Mouse (Mus musculus): ENCODE results near the gene Mical1. TPM values are rescaled to one million over a fixed set of nuclear protein-coding genes. Genes with fewer than 3 reads are reported as not detected.

The Mical1 gene
- total RNA-seq, 1 experiment from 2014 or later: 125 TPM

DNA sequence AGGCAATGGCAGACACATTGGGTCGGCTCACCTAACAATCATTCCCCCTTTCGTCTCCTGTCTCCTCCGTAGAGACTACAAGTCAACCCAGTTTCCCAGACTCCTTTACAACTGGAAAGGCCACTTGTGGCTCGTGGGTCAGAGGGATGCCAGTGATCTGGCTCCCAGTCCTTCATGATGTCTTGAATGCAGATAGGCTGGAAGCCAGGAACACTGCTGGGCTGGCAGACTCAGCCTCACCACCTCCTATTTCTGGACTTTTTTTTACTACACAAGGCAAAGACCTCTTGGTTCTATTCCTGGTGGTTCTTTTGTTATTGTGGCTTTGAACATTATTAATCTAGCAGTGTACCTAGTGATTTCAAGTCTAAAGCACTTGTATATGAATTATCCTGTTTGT lies 38.2 kb downstream of the Mical1 start:
- ATAC-seq (replicated peaks; ENCODE audit: insufficient number of reproducible peaks, low FRiP score, low TSS enrichment, poor library complexity, severe bottlenecking): no peak

DNA sequence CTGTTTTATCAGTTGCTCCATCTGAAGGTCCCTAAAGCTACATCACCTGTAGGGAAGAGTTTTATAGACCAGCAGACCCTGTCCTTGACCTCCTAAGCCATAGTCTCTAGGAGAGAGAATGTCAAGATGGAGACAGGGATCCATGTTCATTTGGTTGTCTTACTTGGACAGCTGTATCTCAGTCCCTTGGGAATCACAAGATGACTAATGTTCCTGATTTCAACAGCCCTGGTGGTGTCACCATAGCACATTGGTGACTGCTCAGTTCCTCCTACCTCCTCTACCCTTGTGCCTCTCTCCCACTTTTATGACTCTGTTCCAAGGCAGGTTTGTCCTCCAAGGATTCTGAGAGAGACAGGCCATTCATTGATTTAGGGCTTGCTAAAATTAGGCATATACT lies 38.8 kb downstream of the Mical1 start:
- ATAC-seq (replicated peaks; ENCODE audit: insufficient number of reproducible peaks, low FRiP score, low TSS enrichment, poor library complexity, severe bottlenecking): no peak

DNA sequence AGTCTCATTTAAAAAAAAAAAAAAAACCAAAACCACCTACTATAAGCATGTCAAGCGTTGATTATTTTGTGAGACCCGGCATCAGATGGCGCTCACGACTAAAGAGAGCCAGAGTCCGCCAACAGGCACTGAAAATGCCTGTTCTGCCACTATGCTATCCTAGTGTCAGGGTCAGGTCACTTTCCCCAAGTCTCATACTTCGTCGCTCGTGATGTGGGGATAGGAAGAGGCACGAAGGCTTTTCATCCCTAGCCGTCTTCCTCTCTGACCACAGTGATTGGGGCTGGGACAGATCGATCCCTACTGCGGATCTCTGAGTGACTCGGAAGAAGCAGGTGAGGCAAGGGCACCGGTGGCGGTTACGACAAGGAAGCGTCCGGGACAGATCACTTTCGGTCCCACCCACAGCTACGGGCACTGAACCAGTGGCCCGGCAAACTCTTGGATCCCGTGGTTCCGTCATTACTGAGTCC lies 42.4 kb downstream of the Mical1 start:
- peak; percentile 27 for ATAC-seq (replicated peaks; ENCODE audit: insufficient number of reproducible peaks, low FRiP score, low TSS enrichment, poor library complexity, severe bottlenecking)

DNA sequence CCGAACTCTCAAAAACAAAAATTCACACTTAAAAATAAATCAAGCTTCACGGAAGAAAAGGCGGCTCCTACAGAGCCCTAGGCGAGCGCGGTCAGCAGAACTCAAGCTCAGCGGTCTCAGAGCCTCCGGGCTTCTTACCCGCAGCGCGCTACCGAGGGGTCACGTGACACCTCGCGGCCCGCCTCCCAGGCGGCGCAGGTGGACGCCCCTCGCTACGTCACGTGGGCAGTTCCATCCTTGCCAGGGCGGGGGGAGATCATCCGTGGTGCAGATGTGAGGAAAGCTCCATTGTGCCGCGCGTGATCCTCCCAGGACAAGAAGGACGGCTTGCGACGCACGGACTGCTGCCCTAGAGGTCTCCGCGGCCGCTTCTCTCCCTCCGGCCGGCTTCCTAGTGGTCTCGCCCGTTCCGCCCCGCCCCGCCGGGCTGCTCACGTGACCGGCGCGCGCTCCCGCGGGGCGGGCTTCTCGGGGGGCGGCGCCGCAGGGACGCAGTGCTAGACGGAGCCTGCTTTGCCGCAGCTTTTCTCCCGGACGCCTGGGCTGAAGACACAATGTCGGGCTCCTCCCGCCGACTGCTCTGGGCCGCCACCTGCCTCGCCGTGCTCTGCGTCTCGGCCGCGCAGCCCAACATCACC lies 43.0 kb downstream of the Mical1 start, which contains the start of gene Cd164:
Gene Cd164, plus strand, starts transcription at position 434 of the 638 bp plus-strand sequence.
- ATAC-seq (replicated peaks; ENCODE audit: insufficient number of reproducible peaks, low FRiP score, low TSS enrichment, poor library complexity, severe bottlenecking): peak; percentile 73

DNA sequence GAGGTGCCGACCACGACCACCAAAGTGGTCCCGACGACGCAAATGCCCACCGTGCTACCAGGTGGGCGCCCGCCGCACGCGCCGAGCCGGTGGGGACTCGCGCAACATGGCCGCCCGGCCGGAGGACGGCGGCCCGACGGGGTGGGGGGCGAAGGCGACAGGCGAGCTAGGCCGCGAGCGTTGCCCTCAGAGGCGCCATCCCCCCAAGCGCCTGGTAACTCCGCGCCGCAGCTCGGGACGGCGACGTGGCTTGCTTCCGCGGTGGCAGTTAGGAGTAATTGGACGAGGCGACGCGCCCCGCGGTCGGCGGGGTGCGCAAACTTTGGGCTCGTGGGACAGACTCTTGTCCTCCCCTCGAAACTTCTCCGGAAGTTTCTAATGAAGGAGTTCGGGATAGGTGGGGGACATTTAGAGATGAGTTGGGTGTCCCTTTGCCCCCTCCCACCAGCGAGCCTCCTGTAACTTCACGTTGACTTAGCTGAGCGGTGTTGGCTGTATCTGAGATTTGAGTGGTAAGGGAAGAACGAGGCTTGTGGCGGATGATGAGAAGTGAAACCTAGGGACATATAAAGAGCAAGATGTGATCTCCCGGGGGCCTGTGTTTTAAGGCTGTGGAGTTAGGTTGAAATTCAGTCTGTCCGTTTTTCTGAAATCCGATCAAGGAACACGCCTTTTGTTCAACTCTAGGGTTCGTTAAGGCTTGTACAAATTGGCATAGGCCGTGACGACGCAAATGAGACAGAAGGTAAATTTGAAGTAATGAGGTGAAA lies 43.7 kb downstream of the Mical1 start:
- no peak for ATAC-seq (replicated peaks; ENCODE audit: insufficient number of reproducible peaks, low FRiP score, low TSS enrichment, poor library complexity, severe bottlenecking)

DNA sequence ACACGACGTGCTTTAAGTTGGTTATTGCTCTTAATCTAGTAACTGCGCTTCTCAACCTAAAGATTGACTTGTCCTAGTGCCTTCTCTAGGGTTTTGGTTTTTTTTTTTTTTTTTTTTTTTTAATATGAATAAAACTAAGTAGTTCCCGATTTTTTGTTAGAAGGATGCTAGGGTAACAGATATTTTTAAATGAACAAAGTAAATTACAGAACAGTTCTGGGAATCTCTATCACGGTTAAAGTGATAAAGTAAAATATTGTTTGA lies 44.2 kb downstream of the Mical1 start:
- no peak for ATAC-seq (replicated peaks; ENCODE audit: insufficient number of reproducible peaks, low FRiP score, low TSS enrichment, poor library complexity, severe bottlenecking)

DNA sequence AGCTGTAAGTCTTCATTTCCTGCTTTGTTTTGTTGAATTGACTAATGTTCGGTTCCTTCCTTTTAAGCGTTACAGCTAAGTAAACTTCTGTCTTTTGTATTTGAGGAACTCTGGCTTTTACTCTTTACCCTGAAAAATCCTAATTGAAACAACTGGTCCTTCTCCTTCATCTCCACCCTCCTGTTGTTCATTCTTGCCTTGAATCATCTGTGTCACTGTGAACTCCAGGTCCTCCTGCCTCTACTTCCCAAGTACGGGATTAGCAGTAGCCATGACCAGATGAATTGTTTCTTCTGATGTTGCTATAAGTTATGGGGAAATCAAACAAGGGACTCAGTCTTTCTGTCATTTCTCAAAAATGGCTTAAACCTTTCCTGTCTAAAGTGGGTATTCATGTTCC lies 47.3 kb downstream of the Mical1 start:
- no peak for ATAC-seq (replicated peaks; ENCODE audit: insufficient number of reproducible peaks, low FRiP score, low TSS enrichment, poor library complexity, severe bottlenecking)

DNA sequence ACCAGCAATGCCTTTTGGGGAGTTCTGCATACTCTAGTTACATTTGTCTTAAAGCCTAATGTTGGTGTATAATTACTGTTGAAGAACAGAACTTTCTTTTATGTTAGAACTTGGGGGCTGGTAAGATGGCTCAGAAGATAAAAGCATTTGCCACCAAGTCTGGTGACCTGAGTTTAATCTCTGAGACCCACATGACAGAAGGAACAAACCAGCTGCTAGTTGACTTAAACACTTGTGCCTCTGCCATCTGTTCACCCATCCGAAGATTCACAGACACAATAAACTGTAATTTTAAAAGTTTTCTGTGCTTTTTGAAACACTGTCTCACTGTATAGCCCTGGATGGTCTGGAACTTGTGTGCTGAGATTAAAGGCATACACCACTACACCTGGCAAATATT lies 49.6 kb downstream of the Mical1 start:
- no peak for ATAC-seq (replicated peaks; ENCODE audit: insufficient number of reproducible peaks, low FRiP score, low TSS enrichment, poor library complexity, severe bottlenecking)

DNA sequence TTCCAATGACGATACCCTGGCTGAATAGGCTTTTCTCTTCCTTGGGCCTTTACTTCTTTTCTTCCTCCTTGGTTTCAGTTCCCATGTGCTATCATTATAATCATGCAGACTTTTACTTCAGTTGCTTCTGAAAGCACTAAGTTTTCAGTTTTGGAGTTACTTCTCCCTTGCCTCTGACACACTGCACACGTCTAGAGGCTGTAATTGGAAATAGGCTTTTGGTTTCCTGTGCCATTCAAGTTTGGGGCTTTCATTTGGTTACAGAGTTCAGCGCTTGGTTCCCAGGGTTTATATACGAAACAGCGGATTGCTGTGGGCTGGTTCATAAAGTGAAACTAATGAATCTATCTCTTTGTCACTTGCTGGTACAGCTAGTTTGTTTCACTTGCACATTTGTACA lies 53.9 kb downstream of the Mical1 start:
- no peak for ATAC-seq (replicated peaks; ENCODE audit: insufficient number of reproducible peaks, low FRiP score, low TSS enrichment, poor library complexity, severe bottlenecking)

DNA sequence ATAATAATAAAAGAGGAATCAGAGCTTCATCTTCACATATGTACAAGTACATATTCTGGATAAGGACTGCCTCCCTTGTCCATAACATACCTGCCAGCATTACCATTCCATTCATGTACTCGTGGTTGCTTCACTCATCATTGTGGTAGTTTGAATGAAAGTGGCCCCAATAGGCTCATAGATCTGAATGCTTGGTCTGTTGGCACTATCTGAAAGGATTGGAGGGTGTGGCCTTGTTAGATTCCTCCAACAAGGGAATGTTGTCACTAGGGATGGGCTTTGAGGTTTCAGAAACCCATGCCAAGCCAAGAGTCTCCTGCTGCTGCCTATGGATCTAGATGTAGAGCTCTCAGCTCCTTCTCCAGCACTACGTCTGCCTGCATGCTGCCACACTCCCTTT lies 59.9 kb downstream of the Mical1 start:
- no peak for ATAC-seq (replicated peaks; ENCODE audit: insufficient number of reproducible peaks, low FRiP score, low TSS enrichment, poor library complexity, severe bottlenecking)

Other genes with a start within 250 kb of the Mical1 start
- gene Fig4, start 173.1 kb upstream of the Mical1 start, total RNA-seq (2017): 27.8 to 32.2 TPM (median 32.2 TPM) in 3 replicates
- gene Ak9, start 172.3 kb upstream of the Mical1 start, total RNA-seq (2017): 0.10 TPM in 1 of 3 replicates, not detected in the others
- 36.0 to 44.2 TPM (median 40.6 TPM) in 3 replicates for gene Zbtb24, start 25.9 kb upstream of the Mical1 start, total RNA-seq (2017)
- 15.5 to 32.5 TPM (median 20.3 TPM) in 3 replicates for gene Smpd2, start 14.1 kb downstream of the Mical1 start, total RNA-seq (2017)
- gene Ppil6, start 14.1 kb downstream of the Mical1 start, total RNA-seq (2017): 0.58 TPM in 1 of 3 replicates, not detected in the others
- 84.4 to 180 TPM (median 92.3 TPM) in 3 replicates for gene Cd164, start 43.1 kb downstream of the Mical1 start, total RNA-seq (2017)
- gene Ccdc162, start 240.3 kb downstream of the Mical1 start, total RNA-seq (2017): 0.78 TPM in 1 of 3 replicates, not detected in the others